Mouse (Mus musculus) intestine, postnatal 0 days (tissue): Measurements from ENCODE around the gene Ppm1a. TPM values are rescaled to one million over a fixed set of nuclear protein-coding genes. Genes with fewer than 3 reads are reported as not detected.

Experiments used
- ATAC-seq: fragments of 200-750 bp; cut with Nextera tagmentation; 2 replicates; pipeline ENCODE4 v1.8.0; 2017; ENCODE audit warnings: mild to moderate bottlenecking, moderate TSS enrichment, moderate library complexity
- H3K27ac ChIP-seq: fragments of 300-500 bp; sonication (generic); 2 replicates; pipeline ENCODE4 v1.5.1; 2014; ENCODE audit warnings: mild to moderate bottlenecking, low read depth, low read length, moderate library complexity
- H3K27me3 ChIP-seq: fragments of 300-500 bp; sonication (generic); replicated peaks from 2 replicates; pipeline ENCODE4 v1.6.1; 2014; ENCODE audit warnings: low read length, mixed read lengths; ENCODE audit not compliant: control insufficient read depth, insufficient read depth
- H3K36me3 ChIP-seq: fragments of 300-500 bp; sonication (generic); 2 replicates; pipeline ENCODE4 v1.6.1; 2014; ENCODE audit warnings: mild to moderate bottlenecking, moderate library complexity; ENCODE audit not compliant: control insufficient read depth, insufficient read depth
- H3K4me1 ChIP-seq: fragments of 300-500 bp; sonication (generic); replicated peaks from 2 replicates; pipeline ENCODE4 v1.6.1; 2014; ENCODE audit warnings: antibody characterized with exemption, low read length, mixed read lengths; ENCODE audit not compliant: control insufficient read depth, insufficient read depth
- H3K4me2 ChIP-seq: fragments of 300-500 bp; sonication (generic); replicated peaks from 2 replicates; pipeline ENCODE4 v1.6.1; 2014; ENCODE audit warnings: low read depth, mild to moderate bottlenecking, moderate library complexity
- H3K4me3 ChIP-seq: fragments of 300-500 bp; sonication (generic); 2 replicates; pipeline ENCODE4 v1.5.1; 2014; ENCODE audit warnings: low read depth, low read length
- H3K9ac ChIP-seq: fragments of 300-500 bp; sonication (generic); 2 replicates; pipeline ENCODE4 v1.6.1; 2014; ENCODE audit warnings: mild to moderate bottlenecking, low read depth, low read length
- H3K9me3 ChIP-seq: fragments of 300-500 bp; sonication (generic); 2 replicates; pipeline ENCODE4 v1.6.1; 2016; ENCODE audit warnings: mixed run types; ENCODE audit not compliant: control insufficient read depth
- CTCF ChIP-seq: sonication (generic); IDR thresholded peaks from 2 replicates; pipeline ENCODE4 v1.5.1; 2016; ENCODE audit warnings: low read depth, mild to moderate bottlenecking, control low read depth, antibody characterized with exemption, moderate library complexity
- WGBS: fragments of 180-500 bp; shearing (Covaris S2); extraction: QIAGEN DNeasy Blood & Tissue Kit; methylation state at CpG from one replicate; pipeline ENCODE4 v1.1.7; 2014; 5-methylcytosine and 5-hydroxymethylcytosine counted together
- polyA plus RNA-seq: library from polyadenylated mRNA; unstranded; fragments of >200 nt; fragmentation: Nextera tagmentation; extraction: Ambion mirVana; gene quantifications from 2 replicates; pipeline ENCODE4 v1.2.1, GENCODE M21; 2015

Ppm1a gene
- polyA plus RNA-seq, 1 experiment from 2014 or later = 73.1 TPM

DNA sequence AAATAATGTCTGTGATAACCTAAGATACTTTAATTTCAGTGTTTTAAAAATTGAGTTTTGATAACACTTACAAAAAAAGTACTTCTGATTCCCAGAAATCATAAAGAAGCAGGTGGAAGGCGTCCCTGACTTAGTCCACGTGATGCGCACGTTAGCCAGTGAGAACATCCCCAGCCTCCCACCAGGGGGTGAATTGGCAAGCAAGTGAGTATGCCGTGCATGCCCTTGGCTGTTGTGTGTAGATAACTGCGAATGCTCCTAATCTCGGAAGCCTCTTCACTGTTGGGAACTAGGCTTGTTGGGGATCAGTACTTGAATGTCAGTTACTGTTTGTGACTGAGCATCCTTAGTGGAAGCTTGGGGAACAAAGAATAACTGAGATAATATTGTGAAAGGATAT lies 33.3 kb downstream of the Ppm1a start:
- no peak for TF ChIP-seq CTCF
- H3K27me3 ChIP-seq = no peaks in the 10 kb centered on the region
- no peak overlapping the region for H3K9ac ChIP-seq
- H3K27ac ChIP-seq = no peak overlapping the region
- WGBS = 71% methylated on average over 7 of the region's 7 CpGs
- ATAC-seq = no peak
- H3K4me3 ChIP-seq = no peak overlapping the region
- no peaks in the 10 kb centered on the region for H3K9me3 ChIP-seq
- H3K4me1 ChIP-seq = no peaks in the 10 kb centered on the region
- peaks cover 32% of the 10 kb centered on the region for H3K36me3 ChIP-seq
- H3K4me2 ChIP-seq = no peak overlapping the region

DNA sequence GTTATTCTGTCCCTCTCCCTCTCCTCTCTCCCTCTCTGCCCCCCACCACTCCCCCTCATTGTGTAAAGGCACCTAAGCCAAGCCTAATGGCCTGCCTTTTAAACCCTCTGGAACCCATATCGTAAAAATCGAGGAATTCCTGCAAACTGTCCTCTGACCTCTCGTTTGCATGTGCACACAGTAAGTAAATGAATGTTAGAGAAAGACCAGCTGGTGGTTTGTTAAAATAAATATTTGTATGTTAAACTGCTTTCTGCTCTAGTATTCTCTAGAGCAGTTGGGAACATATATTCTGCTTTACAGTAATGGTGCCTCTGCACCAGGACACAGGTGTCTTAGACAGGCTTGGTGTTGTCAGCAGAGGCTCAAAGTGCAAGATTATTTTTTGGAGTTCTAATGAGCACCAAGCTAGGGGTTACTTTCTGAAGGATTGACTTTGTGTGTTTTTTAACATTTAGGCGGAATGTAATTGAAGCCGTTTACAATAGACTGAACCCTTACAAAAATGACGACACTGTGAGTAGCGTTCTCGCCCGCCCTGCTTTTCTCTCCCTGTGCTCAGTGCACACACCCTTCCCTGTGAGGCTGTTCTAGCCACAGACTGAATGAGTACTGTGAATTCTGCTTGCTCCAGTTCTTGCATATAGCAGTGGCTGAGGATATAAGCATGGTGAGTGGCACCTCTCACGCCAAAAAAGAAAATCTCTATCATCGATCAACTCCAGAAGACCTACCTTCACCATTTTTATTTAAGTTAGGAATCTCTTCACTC lies 35.3 kb downstream of the Ppm1a start:
- peak; percentile 25; the same call in 1 of the 2 replicates for ATAC-seq
- H3K27ac ChIP-seq = peak overlapping the region; percentile 5; the same call in 1 of the 2 replicates
- no peaks in the 10 kb centered on the region for H3K9me3 ChIP-seq
- TF ChIP-seq CTCF = no peak
- WGBS = 55% methylated on average over 11 of the region's 11 CpGs
- no peak overlapping the region for H3K9ac ChIP-seq
- H3K4me1 ChIP-seq = no peaks in the 10 kb centered on the region
- H3K36me3 ChIP-seq = peaks cover 33% of the 10 kb centered on the region
- no peak overlapping the region for H3K4me3 ChIP-seq
- H3K4me2 ChIP-seq = no peak overlapping the region
- H3K27me3 ChIP-seq = no peaks in the 10 kb centered on the region

DNA sequence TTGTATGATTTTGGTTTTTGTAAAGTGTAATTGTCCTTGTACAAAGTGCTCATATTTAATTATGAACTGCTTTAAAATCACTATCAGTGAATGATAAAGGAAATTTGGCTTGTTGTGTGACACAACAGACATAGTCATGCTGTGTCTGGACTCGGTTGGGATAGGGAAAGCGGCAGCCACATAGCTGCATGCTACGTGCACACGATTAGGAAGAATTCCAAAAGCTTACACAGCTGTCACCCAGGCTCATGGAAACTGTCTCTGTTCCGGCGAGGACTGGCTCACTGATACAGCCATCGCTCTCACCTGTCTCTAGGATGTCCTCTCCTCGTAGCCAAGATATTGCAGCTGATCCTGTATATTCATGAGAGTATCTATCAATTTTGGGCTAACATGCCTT lies 36.7 kb downstream of the Ppm1a start:
- ATAC-seq = no peak
- Histone ChIP-seq H3K9me3 (no peaks in the 10 kb centered on the region), H3K27me3 (no peaks in the 10 kb centered on the region), H3K36me3 (peaks cover 33% of the 10 kb centered on the region), H3K4me3 (no peak overlapping the region), H3K4me1 (no peaks in the 10 kb centered on the region), H3K4me2 (no peak overlapping the region), H3K9ac (no peak overlapping the region), H3K27ac (no peak overlapping the region)
- no peak for TF ChIP-seq CTCF
- WGBS = 91% methylated on average over 8 of the region's 8 CpGs

DNA sequence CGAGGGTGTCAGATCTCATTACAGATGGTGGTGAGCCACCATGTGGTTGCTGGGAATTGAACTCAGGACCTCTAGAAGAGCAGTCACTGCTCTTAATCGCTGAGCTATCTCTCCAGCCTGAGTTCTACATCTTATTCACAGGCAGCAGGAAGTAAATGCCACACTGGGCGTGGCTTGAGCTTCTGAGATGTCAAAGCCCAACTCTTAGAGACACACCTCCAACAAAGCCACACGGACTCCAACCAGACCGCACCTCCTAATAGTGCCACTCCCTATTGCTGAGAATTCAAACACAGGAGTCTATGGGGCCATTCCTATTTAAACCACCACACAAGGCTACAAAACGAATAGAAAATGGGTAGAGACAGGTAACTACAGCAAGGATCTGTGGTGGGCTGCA lies 52.5 kb downstream of the Ppm1a start:
- no peaks in the 10 kb centered on the region for H3K27me3 ChIP-seq
- H3K36me3 ChIP-seq = no peaks in the 10 kb centered on the region
- no peak overlapping the region for H3K4me2 ChIP-seq
- no peaks in the 10 kb centered on the region for H3K4me1 ChIP-seq
- no peak for TF ChIP-seq CTCF
- H3K9me3 ChIP-seq = no peaks in the 10 kb centered on the region
- no peak overlapping the region for H3K27ac ChIP-seq
- no peak overlapping the region for H3K4me3 ChIP-seq
- WGBS = 53% methylated on average over 6 of the region's 6 CpGs
- H3K9ac ChIP-seq = no peak overlapping the region
- ATAC-seq = peak; percentile 76

DNA sequence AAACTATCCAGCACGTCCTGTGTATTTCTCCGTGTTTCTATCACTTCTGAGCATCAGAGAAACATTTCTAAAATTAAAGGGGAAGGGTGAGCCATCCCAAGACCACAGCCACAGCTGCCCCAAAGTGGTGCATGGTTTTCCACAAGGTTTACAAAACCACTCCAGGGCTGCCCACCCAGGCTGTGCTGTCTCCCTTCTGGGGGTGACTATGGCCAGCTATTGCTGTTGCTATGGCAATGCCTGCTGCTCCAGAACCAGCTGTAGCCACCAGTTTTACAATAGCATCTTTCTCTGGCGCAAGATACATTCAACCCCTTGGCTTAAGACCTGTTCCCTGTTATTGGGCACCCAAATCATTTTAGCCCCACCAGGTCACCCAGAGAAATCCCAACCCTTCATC lies 54.3 kb downstream of the Ppm1a start:
- no peak for ATAC-seq
- Histone ChIP-seq H3K4me3 (no peak overlapping the region), H3K36me3 (no peaks in the 10 kb centered on the region), H3K9me3 (no peaks in the 10 kb centered on the region), H3K27ac (no peak overlapping the region), H3K9ac (no peak overlapping the region), H3K4me1 (no peaks in the 10 kb centered on the region), H3K4me2 (no peak overlapping the region), H3K27me3 (no peaks in the 10 kb centered on the region)
- no peak for TF ChIP-seq CTCF
- WGBS = 73% methylated on average over 3 of the region's 3 CpGs

DNA sequence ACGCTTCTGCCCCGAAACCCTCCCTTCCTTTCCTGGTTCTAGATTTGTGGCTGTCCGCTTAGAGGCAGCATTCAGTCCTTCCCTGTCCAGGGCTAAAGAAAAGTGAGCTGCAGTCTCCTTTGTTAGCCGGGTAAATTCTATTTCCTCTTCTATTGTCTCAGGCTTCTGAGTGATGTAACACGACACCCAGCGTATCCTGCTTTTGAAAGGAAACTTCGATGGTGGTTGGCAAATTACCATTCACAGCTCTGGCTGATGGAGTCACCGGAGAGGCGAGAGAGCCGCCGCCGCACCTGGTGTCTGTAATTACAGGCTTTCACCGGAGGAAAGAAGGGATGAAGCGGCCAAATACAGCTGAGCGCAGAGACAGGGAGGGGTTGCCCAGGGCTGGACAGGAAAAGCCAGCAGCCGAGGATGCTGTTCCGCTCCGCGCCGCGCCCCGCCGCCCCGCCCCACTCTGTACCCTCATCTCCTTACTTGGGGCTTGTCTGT lies 63.7 kb downstream of the Ppm1a start:
- WGBS = 7% methylated on average over 24 of the region's 24 CpGs
- peak; percentile 63 for ATAC-seq
- no peak for TF ChIP-seq CTCF
- Histone ChIP-seq H3K9me3 (no peaks in the 10 kb centered on the region), H3K9ac (no peak overlapping the region), H3K36me3 (no peaks in the 10 kb centered on the region), H3K4me1 (no peaks in the 10 kb centered on the region), H3K4me3 (peak overlapping the region; percentile 32), H3K4me2 (peak overlapping the region; percentile 58), H3K27ac (peak overlapping the region; percentile 41; the same call in 1 of the 2 replicates), H3K27me3 (no peaks in the 10 kb centered on the region; the same call in 1 of the 2 replicates)
